Mouse (Mus musculus) retina, postnatal 7 days (tissue): ENCODE results near the gene Unk.
"Not testable (repeated sequence)": the region's sequence is repeated elsewhere in the genome, so short reads cannot be mapped to it uniquely, and the experiment has no call there.

ENCODE experiments used
- DNase-seq: peaks from one replicate; pipeline ENCODE4 v3.0.0-alpha.2; 2012; ENCODE audit warnings: low read depth, low spot score

Gene Unk

GRCm38 (mm10) chr11:116010146-116010545 lies 20.0 kb upstream of the Unk start:
- no peak for DNase-seq

GRCm38 (mm10) chr11:116010948-116011347 lies 19.2 kb upstream of the Unk start:
- DNase-seq: no peak

GRCm38 (mm10) chr11:116011529-116012261 lies 18.4 kb upstream of the Unk start:
- DNase-seq: no peak

GRCm38 (mm10) chr11:116012262-116012947 lies 17.7 kb upstream of the Unk start, which contains the start of gene Galk1:
Gene Galk1 (minus strand): TSS chr11:116012719.
- DNase-seq: peak; percentile 75

- no peak for DNase-seq
Observed at GRCm38 (mm10) chr11:116014821-116015220, 15.3 kb upstream of the Unk start.

- no peak for DNase-seq
Observed at GRCm38 (mm10) chr11:116018106-116018505, 12.0 kb upstream of the Unk start.

- DNase-seq: not testable (repeated sequence)
Observed at GRCm38 (mm10) chr11:116018867-116019266, 11.3 kb upstream of the Unk start.

- no peak for DNase-seq
Observed at GRCm38 (mm10) chr11:116019360-116019791, 10.7 kb upstream of the Unk start.

GRCm38 (mm10) chr11:116019976-116020411 lies 10.1 kb upstream of the Unk start:
- DNase-seq: no peak

- DNase-seq: no peak
Observed at GRCm38 (mm10) chr11:116020519-116020922, 9.6 kb upstream of the Unk start.

- no peak for DNase-seq
Observed at GRCm38 (mm10) chr11:116021328-116022220, 8.5 kb upstream of the Unk start.

- no peak for DNase-seq
Observed at GRCm38 (mm10) chr11:116022256-116022780, 7.8 kb upstream of the Unk start.

GRCm38 (mm10) chr11:116023074-116023770 lies 6.9 kb upstream of the Unk start:
- not testable (repeated sequence) for DNase-seq

GRCm38 (mm10) chr11:116023771-116024355 lies 6.3 kb upstream of the Unk start:
- peak; percentile 62 for DNase-seq

GRCm38 (mm10) chr11:116024356-116024808 lies 5.7 kb upstream of the Unk start:
- DNase-seq: peak; percentile 98

- no peak for DNase-seq
Observed at GRCm38 (mm10) chr11:116025056-116025845, 4.9 kb upstream of the Unk start.

GRCm38 (mm10) chr11:116027756-116028155 lies 2.4 kb upstream of the Unk start, which contains the start of gene H3f3b:
Gene H3f3b (minus strand): TSS chr11:116027962.
- no peak for DNase-seq

GRCm38 (mm10) chr11:116028177-116028865 lies 1.8 kb upstream of the Unk start:
- no peak for DNase-seq
